8 mouse cellular contexts compared by ENCODE assay signal in genomic region chr2:25177076-25177475, GRCm38 (mm10). TPM values are rescaled to one million over a fixed set of nuclear protein-coding genes. Genes with fewer than 3 reads are reported as not detected.
DNase-seq lines count a peak whose midpoint lies in the region; ATAC-seq lines count a peak whose summit lies in the region.

No protein-coding gene starts in this region.

- H3K27me3 ChIP-seq in forebrain, embryonic 10.5 days (ENCODE audit: poor library complexity, severe bottlenecking): peaks cover 59% of the 10 kb centered on the region
- no peaks in the 10 kb centered on the region for H3K27me3 ChIP-seq in hindbrain, embryonic 16.5 days (replicated peaks; ENCODE audit: control insufficient read depth, insufficient read depth, low read length)
- H3K27me3 ChIP-seq in neural tube, embryonic 12.5 days (replicated peaks): 0 out of 2 replicates have a peak, but pooled peaks cover 3% of the 10 kb centered on the region
- peaks cover 42% of the 10 kb centered on the region for H3K27me3 ChIP-seq in liver, embryonic 11.5 days (replicated peaks; ENCODE audit: control insufficient read depth, insufficient read depth, low read length)

- no peak for ATAC-seq in hindbrain, embryonic 16.5 days
- no peak for ATAC-seq in neural tube, embryonic 12.5 days (ENCODE audit: low FRiP score, low read depth)
- ATAC-seq in liver, embryonic 11.5 days (replicated peaks; ENCODE audit: low FRiP score): no peak
- ATAC-seq in granulocyte monocyte progenitor cell, adult 5-6 weeks (replicated peaks; ENCODE audit: poor library complexity, severe bottlenecking): no peak

- peak overlapping the region; percentile 33 for H3K4me2 ChIP-seq in hindbrain, embryonic 16.5 days (ENCODE audit: low read length)
- H3K4me2 ChIP-seq in neural tube, embryonic 12.5 days (replicated peaks): peak overlapping the region; percentile 56
- H3K4me2 ChIP-seq in liver, embryonic 11.5 days: no peak overlapping the region

- peak overlapping the region; percentile 85 for H3K27ac ChIP-seq in forebrain, embryonic 10.5 days
- H3K27ac ChIP-seq in hindbrain, embryonic 16.5 days (ENCODE audit: low read depth, low read length): peak overlapping the region; percentile 77
- H3K27ac ChIP-seq in neural tube, embryonic 12.5 days: peak overlapping the region; percentile 74; the same call in 1 of the 2 replicates
- H3K27ac ChIP-seq in liver, embryonic 11.5 days (ENCODE audit: low read depth, low read length): no peak overlapping the region

- WGBS in forebrain, embryonic 10.5 days: 31% methylated on average over 4 of the region's 4 CpGs
- WGBS in hindbrain, embryonic 16.5 days: 42% methylated on average over 4 of the region's 4 CpGs
- 21% methylated on average over 4 of the region's 4 CpGs for WGBS in neural tube, embryonic 12.5 days
- 44% methylated on average over 4 of the region's 4 CpGs for WGBS in liver, embryonic 11.5 days

- peak; percentile 16 to 41 for DNase-seq in kidney, postnatal 4 days
- no peak for DNase-seq in kidney, adult 18-20 months
- DNase-seq in forebrain, embryonic 10.5 days (ENCODE audit: extremely low spot score, low spot score): no peak
- no peak for DNase-seq in liver, embryonic 11.5 days (ENCODE audit: low spot score)
- DNase-seq in embryo, embryonic 11 days: no peak

- no peak overlapping the region for H3K9ac ChIP-seq in hindbrain, embryonic 16.5 days (ENCODE audit: low read depth, low read length)
- H3K9ac ChIP-seq in neural tube, embryonic 12.5 days: peak overlapping the region; percentile 33
- H3K9ac ChIP-seq in liver, embryonic 11.5 days (ENCODE audit: low read depth, low read length): no peak overlapping the region

- H3K4me3 ChIP-seq in forebrain, embryonic 10.5 days: peak overlapping the region; percentile 39
- no peak overlapping the region for H3K4me3 ChIP-seq in hindbrain, embryonic 16.5 days (ENCODE audit: low read length)
- H3K4me3 ChIP-seq in neural tube, embryonic 12.5 days: peak overlapping the region; percentile 18; the same call in 1 of the 2 replicates
- H3K4me3 ChIP-seq in liver, embryonic 11.5 days (ENCODE audit: low read depth, low read length): no peak overlapping the region

- no peaks in the 10 kb centered on the region for H3K9me3 ChIP-seq in forebrain, embryonic 10.5 days
- H3K9me3 ChIP-seq in hindbrain, embryonic 16.5 days (ENCODE audit: control insufficient read depth, low read length): no peaks in the 10 kb centered on the region
- H3K9me3 ChIP-seq in neural tube, embryonic 12.5 days: no peaks in the 10 kb centered on the region
- H3K9me3 ChIP-seq in liver, embryonic 11.5 days (ENCODE audit: control insufficient read depth, low read length): no peaks in the 10 kb centered on the region

- H3K36me3 ChIP-seq in forebrain, embryonic 10.5 days (replicated peaks): no peaks in the 10 kb centered on the region
- H3K36me3 ChIP-seq in hindbrain, embryonic 16.5 days (ENCODE audit: control insufficient read depth, insufficient read depth, low read length): no peaks in the 10 kb centered on the region
- H3K36me3 ChIP-seq in neural tube, embryonic 12.5 days: no peaks in the 10 kb centered on the region
- no peaks in the 10 kb centered on the region for H3K36me3 ChIP-seq in liver, embryonic 11.5 days (ENCODE audit: control insufficient read depth, insufficient read depth, low read length)

- peaks cover 89% of the 10 kb centered on the region for H3K4me1 ChIP-seq in forebrain, embryonic 10.5 days
- peaks cover 22% of the 10 kb centered on the region for H3K4me1 ChIP-seq in hindbrain, embryonic 16.5 days (ENCODE audit: control insufficient read depth, insufficient read depth, low read depth, low read length)
- peaks cover 56% of the 10 kb centered on the region for H3K4me1 ChIP-seq in neural tube, embryonic 12.5 days
- H3K4me1 ChIP-seq in liver, embryonic 11.5 days (replicated peaks; ENCODE audit: control insufficient read depth, insufficient read depth, low read length): peaks cover 61% of the 10 kb centered on the region

RNA-seq across cellular contexts. Expression of gene Nrarp, which starts 3.5 kb away (rescaled TPM):
- polyA plus RNA-seq in forebrain, embryonic 10.5 days (2016; fragmentation: Nextera tagmentation; extraction: Ambion mirVana): 37.4 and 40.7 TPM in 2 replicates
- polyA plus RNA-seq in hindbrain, embryonic 16.5 days (2015; fragmentation: Nextera tagmentation; extraction: Ambion mirVana): 13.6 and 16.3 TPM in 2 replicates
- 96.8 and 97.4 TPM in 2 replicates for polyA plus RNA-seq in neural tube, embryonic 12.5 days (2016; fragmentation: Nextera tagmentation; extraction: Ambion mirVana)
- 6.5 and 7.6 TPM in 2 replicates for polyA plus RNA-seq in liver, embryonic 11.5 days (2014; fragmentation: Nextera tagmentation; extraction: Ambion mirVana)
- 0.62 TPM in 1 of 2 replicates, not detected in the other for total RNA-seq in granulocyte monocyte progenitor cell, adult 5-6 weeks (2014; fragmentation: Nextera tagmentation)
- total RNA-seq in granulocyte monocyte progenitor cell, adult 5-6 weeks (2017): 0.39 and 0.72 TPM in 2 replicates

RNA-seq across cellular contexts. Expression of gene Tor4a, which starts 19.6 kb away (rescaled TPM):
- polyA plus RNA-seq in forebrain, embryonic 10.5 days (2016; fragmentation: Nextera tagmentation; extraction: Ambion mirVana): 1.3 and 1.5 TPM in 2 replicates
- 2.1 and 2.3 TPM in 2 replicates for polyA plus RNA-seq in hindbrain, embryonic 16.5 days (2015; fragmentation: Nextera tagmentation; extraction: Ambion mirVana)
- polyA plus RNA-seq in neural tube, embryonic 12.5 days (2016; fragmentation: Nextera tagmentation; extraction: Ambion mirVana): 1.5 and 1.8 TPM in 2 replicates
- 12.1 and 13.1 TPM in 2 replicates for polyA plus RNA-seq in liver, embryonic 11.5 days (2014; fragmentation: Nextera tagmentation; extraction: Ambion mirVana)
- total RNA-seq in granulocyte monocyte progenitor cell, adult 5-6 weeks (2014; fragmentation: Nextera tagmentation): 14.6 and 20.2 TPM in 2 replicates
- 14.7 and 16.4 TPM in 2 replicates for total RNA-seq in granulocyte monocyte progenitor cell, adult 5-6 weeks (2017)

RNA-seq across cellular contexts. Expression of gene Nelfb, which starts 34.2 kb away (rescaled TPM):
- polyA plus RNA-seq in forebrain, embryonic 10.5 days (2016; fragmentation: Nextera tagmentation; extraction: Ambion mirVana): 128 and 130 TPM in 2 replicates
- polyA plus RNA-seq in hindbrain, embryonic 16.5 days (2015; fragmentation: Nextera tagmentation; extraction: Ambion mirVana): 105 and 112 TPM in 2 replicates
- 104 and 106 TPM in 2 replicates for polyA plus RNA-seq in neural tube, embryonic 12.5 days (2016; fragmentation: Nextera tagmentation; extraction: Ambion mirVana)
- 85.3 and 86.3 TPM in 2 replicates for polyA plus RNA-seq in liver, embryonic 11.5 days (2014; fragmentation: Nextera tagmentation; extraction: Ambion mirVana)
- total RNA-seq in granulocyte monocyte progenitor cell, adult 5-6 weeks (2014; fragmentation: Nextera tagmentation): 58.5 and 79.5 TPM in 2 replicates
- total RNA-seq in granulocyte monocyte progenitor cell, adult 5-6 weeks (2017): 33.7 and 81.1 TPM in 2 replicates

RNA-seq across cellular contexts. Expression of gene Stpg3, which starts 37.4 kb away (rescaled TPM):
- not detected in 2 replicates for polyA plus RNA-seq in forebrain, embryonic 10.5 days (2016; fragmentation: Nextera tagmentation; extraction: Ambion mirVana)
- polyA plus RNA-seq in hindbrain, embryonic 16.5 days (2015; fragmentation: Nextera tagmentation; extraction: Ambion mirVana): not detected in 2 replicates
- not detected in 2 replicates for polyA plus RNA-seq in neural tube, embryonic 12.5 days (2016; fragmentation: Nextera tagmentation; extraction: Ambion mirVana)
- polyA plus RNA-seq in liver, embryonic 11.5 days (2014; fragmentation: Nextera tagmentation; extraction: Ambion mirVana): 0.29 TPM in 1 of 2 replicates, not detected in the other
- total RNA-seq in granulocyte monocyte progenitor cell, adult 5-6 weeks (2014; fragmentation: Nextera tagmentation): not detected in 2 replicates
- not detected in 2 replicates for total RNA-seq in granulocyte monocyte progenitor cell, adult 5-6 weeks (2017)

RNA-seq across cellular contexts. Expression of gene Fam166a, which starts 41.5 kb away (rescaled TPM):
- 0.67 and 0.80 TPM in 2 replicates for polyA plus RNA-seq in forebrain, embryonic 10.5 days (2016; fragmentation: Nextera tagmentation; extraction: Ambion mirVana)
- polyA plus RNA-seq in hindbrain, embryonic 16.5 days (2015; fragmentation: Nextera tagmentation; extraction: Ambion mirVana): 0.39 and 1.0 TPM in 2 replicates
- not detected in 2 replicates for polyA plus RNA-seq in neural tube, embryonic 12.5 days (2016; fragmentation: Nextera tagmentation; extraction: Ambion mirVana)
- polyA plus RNA-seq in liver, embryonic 11.5 days (2014; fragmentation: Nextera tagmentation; extraction: Ambion mirVana): 0.45 TPM in 2 replicates
- total RNA-seq in granulocyte monocyte progenitor cell, adult 5-6 weeks (2014; fragmentation: Nextera tagmentation): not detected in 2 replicates
- not detected in 2 replicates for total RNA-seq in granulocyte monocyte progenitor cell, adult 5-6 weeks (2017)

Comparison
In these comparisons a context has a peak if more than half of its experiments do, and no peak if none do; other contexts are left out.
1. DNase-seq: peak in kidney, postnatal 4 days (2 of 2); none in kidney, adult 18-20 months (single experiment), forebrain, embryonic 10.5 days (single experiment), liver, embryonic 11.5 days (single experiment) and embryo, embryonic 11 days (single experiment).
2. H3K4me3 ChIP-seq: peak in forebrain, embryonic 10.5 days (single experiment) and neural tube, embryonic 12.5 days (single experiment); none in hindbrain, embryonic 16.5 days (single experiment) and liver, embryonic 11.5 days (single experiment).